Mouse (Mus musculus): Measurements from ENCODE around the gene Fahd1. TPM values are rescaled to one million over a fixed set of nuclear protein-coding genes. Genes with fewer than 3 reads are reported as not detected.
A peak's percentile ranks its signal among the peaks of the same experiment; 100 is the strongest.

The Fahd1 gene
- polyA plus RNA-seq, 2 experiments, result 14.8 to 16.5 TPM

- Histone ChIP-seq H3K27ac (replicated peaks; ENCODE audit: low read depth, low read length) (no peak overlapping the region), H3K27me3 (ENCODE audit: control insufficient read depth, insufficient read depth, low read length) (no peaks in the 10 kb centered on the region), H3K4me2 (replicated peaks; ENCODE audit: low read depth, low read length, severe bottlenecking) (no peak overlapping the region), H3K9me3 (ENCODE audit: control insufficient read depth, low read length) (no peaks in the 10 kb centered on the region), H3K9ac (ENCODE audit: low read depth, low read length, severe bottlenecking) (no peak overlapping the region), H3K4me3 (replicated peaks; ENCODE audit: low read length) (no peak overlapping the region), H3K4me1 (ENCODE audit: control insufficient read depth, insufficient read depth, low read length) (peaks cover 5% of the 10 kb centered on the region; the same call in 1 of the 2 replicates), H3K36me3 (ENCODE audit: control insufficient read depth, insufficient read depth, low read length) (peaks cover 14% of the 10 kb centered on the region)
- ATAC-seq (ENCODE audit: low FRiP score, low read depth), result no peak
- TF ChIP-seq POLR2A (IDR thresholded peaks at IDR 0.05; ENCODE audit: borderline replicate concordance, extremely low read depth, insufficient read depth, insufficient read length), result no peak
- DNase-seq (ENCODE audit: low spot score), result no peak
- 42% methylated on average over 7 of the region's 7 CpGs for WGBS
Observed at GRCm38 (mm10) chr17:24881738-24882440, 31.7 kb upstream of the Fahd1 start.

GRCm38 (mm10) chr17:24878531-24878930 lies 28.4 kb upstream of the Fahd1 start:
- no peaks in the 10 kb centered on the region for H3K9me3 ChIP-seq (ENCODE audit: control insufficient read depth, low read length)
- 69% methylated on average over 8 of the region's 8 CpGs for WGBS
- no peak overlapping the region for H3K4me3 ChIP-seq (replicated peaks; ENCODE audit: low read length)
- no peaks in the 10 kb centered on the region for H3K4me1 ChIP-seq (ENCODE audit: control insufficient read depth, insufficient read depth, low read length)
- no peak for TF ChIP-seq POLR2A (IDR thresholded peaks at IDR 0.05; ENCODE audit: borderline replicate concordance, extremely low read depth, insufficient read depth, insufficient read length)
- H3K36me3 ChIP-seq (ENCODE audit: control insufficient read depth, insufficient read depth, low read length), result peaks cover 11% of the 10 kb centered on the region
- H3K9ac ChIP-seq (ENCODE audit: low read depth, low read length, severe bottlenecking), result 0 out of 2 replicates have a peak overlapping the region, but pooled peaks have one; percentile 16
- DNase-seq (ENCODE audit: low spot score), result no peak
- H3K4me2 ChIP-seq (replicated peaks; ENCODE audit: low read depth, low read length, severe bottlenecking), result no peak overlapping the region
- H3K27ac ChIP-seq (replicated peaks; ENCODE audit: low read depth, low read length), result no peak overlapping the region
- no peak for ATAC-seq (ENCODE audit: low FRiP score, low read depth)
- no peaks in the 10 kb centered on the region for H3K27me3 ChIP-seq (ENCODE audit: control insufficient read depth, insufficient read depth, low read length)

- Histone ChIP-seq H3K27ac (replicated peaks; ENCODE audit: low read depth, low read length) (no peak overlapping the region), H3K4me3 (replicated peaks; ENCODE audit: low read length) (no peak overlapping the region), H3K4me1 (ENCODE audit: control insufficient read depth, insufficient read depth, low read length) (no peaks in the 10 kb centered on the region), H3K27me3 (ENCODE audit: control insufficient read depth, insufficient read depth, low read length) (no peaks in the 10 kb centered on the region), H3K9ac (ENCODE audit: low read depth, low read length, severe bottlenecking) (0 out of 2 replicates have a peak overlapping the region, but pooled peaks have one; percentile 16), H3K9me3 (ENCODE audit: control insufficient read depth, low read length) (no peaks in the 10 kb centered on the region), H3K36me3 (ENCODE audit: control insufficient read depth, insufficient read depth, low read length) (peaks cover 7% of the 10 kb centered on the region; the same call in 1 of the 2 replicates), H3K4me2 (replicated peaks; ENCODE audit: low read depth, low read length, severe bottlenecking) (no peak overlapping the region)
- no peak; the same call in 1 of the 2 replicates for ATAC-seq (ENCODE audit: low FRiP score, low read depth)
- 39% methylated on average over 5 of the region's 5 CpGs for WGBS
- TF ChIP-seq POLR2A (IDR thresholded peaks at IDR 0.05; ENCODE audit: borderline replicate concordance, extremely low read depth, insufficient read depth, insufficient read length), result no peak
- no peak for DNase-seq (ENCODE audit: low spot score)
Observed at GRCm38 (mm10) chr17:24878117-24878397, 27.9 kb upstream of the Fahd1 start.

DNA sequence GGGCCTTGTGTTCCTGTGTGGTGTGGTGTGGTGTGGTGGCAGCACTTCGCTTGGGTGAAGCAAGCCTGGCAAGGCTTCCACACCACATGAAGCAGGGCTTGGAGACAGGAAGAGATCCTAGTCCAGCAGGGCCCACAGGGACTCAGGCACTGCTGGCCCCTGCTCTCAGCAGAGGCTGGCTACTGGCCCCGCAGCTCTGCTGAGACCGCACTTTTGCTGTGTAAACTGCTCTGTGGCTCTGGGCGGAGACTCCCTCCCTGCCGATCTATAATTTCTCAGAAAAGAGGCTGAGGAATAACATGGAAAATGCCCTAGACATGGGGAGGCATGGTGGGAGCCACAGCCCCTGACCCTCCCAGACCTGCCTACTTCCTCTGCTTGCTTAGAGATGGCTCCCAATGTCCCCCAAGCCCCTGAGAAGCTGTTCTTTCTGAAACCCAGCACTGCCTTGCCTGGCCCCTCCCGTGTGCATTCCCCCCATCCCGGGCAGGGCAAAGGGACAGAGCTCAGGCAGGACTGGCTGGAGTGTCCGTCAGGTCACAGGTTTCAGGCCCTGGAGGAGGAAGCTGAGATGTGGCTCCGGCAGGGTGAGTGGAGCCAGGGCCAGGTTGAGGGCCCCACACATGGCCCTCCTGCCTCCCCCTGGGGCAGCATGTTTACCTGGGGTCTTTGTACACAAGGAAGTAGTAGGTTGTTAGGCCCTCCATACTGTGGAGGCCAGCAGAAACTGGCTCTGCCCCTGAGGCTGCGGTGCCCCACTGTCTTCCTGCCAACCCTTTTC lies 27.4 kb upstream of the Fahd1 start:
- H3K4me2 ChIP-seq (replicated peaks; ENCODE audit: low read depth, low read length, severe bottlenecking), result no peak overlapping the region
- DNase-seq (ENCODE audit: low spot score), result no peak
- TF ChIP-seq POLR2A (IDR thresholded peaks at IDR 0.05; ENCODE audit: borderline replicate concordance, extremely low read depth, insufficient read depth, insufficient read length), result no peak
- WGBS, result 61% methylated on average over 10 of the region's 10 CpGs
- no peak for ATAC-seq (ENCODE audit: low FRiP score, low read depth)
- H3K4me3 ChIP-seq (replicated peaks; ENCODE audit: low read length), result no peak overlapping the region
- H3K36me3 ChIP-seq (ENCODE audit: control insufficient read depth, insufficient read depth, low read length), result peaks cover 1% of the 10 kb centered on the region; the same call in 1 of the 2 replicates
- no peaks in the 10 kb centered on the region for H3K9me3 ChIP-seq (ENCODE audit: control insufficient read depth, low read length)
- no peaks in the 10 kb centered on the region for H3K27me3 ChIP-seq (ENCODE audit: control insufficient read depth, insufficient read depth, low read length)
- no peak overlapping the region for H3K27ac ChIP-seq (replicated peaks; ENCODE audit: low read depth, low read length)
- no peak overlapping the region for H3K9ac ChIP-seq (ENCODE audit: low read depth, low read length, severe bottlenecking)
- H3K4me1 ChIP-seq (ENCODE audit: control insufficient read depth, insufficient read depth, low read length), result no peaks in the 10 kb centered on the region

DNA sequence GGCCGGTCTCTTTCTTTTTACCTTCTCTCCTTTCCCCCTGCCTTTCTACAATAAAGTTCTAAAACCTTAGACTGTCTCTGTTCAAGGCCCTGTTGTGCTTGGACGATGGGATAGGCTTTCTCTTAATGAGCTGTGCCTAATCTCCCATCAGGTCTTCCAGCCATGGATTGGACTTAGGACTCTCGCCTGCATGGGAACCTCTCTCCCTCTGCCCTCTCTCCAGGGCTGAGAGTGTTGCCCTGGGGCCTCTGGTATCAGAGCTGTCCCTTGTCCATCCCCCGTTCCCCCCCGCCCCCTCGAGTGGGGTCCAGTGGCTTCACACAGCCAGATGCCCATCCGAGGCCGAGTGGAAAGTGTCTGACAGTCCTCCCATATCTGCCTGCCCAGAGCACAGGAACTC lies 24.8 kb upstream of the Fahd1 start:
- H3K9ac ChIP-seq (ENCODE audit: low read depth, low read length, severe bottlenecking), result no peak overlapping the region

More for the DNA sequence above, 24.8 kb upstream of the Fahd1 start:
- Histone ChIP-seq H3K4me3 (replicated peaks; ENCODE audit: low read length) (no peak overlapping the region), H3K36me3 (ENCODE audit: control insufficient read depth, insufficient read depth, low read length) (no peaks in the 10 kb centered on the region), H3K27ac (replicated peaks; ENCODE audit: low read depth, low read length) (no peak overlapping the region), H3K4me1 (ENCODE audit: control insufficient read depth, insufficient read depth, low read length) (no peaks in the 10 kb centered on the region), H3K27me3 (ENCODE audit: control insufficient read depth, insufficient read depth, low read length) (no peaks in the 10 kb centered on the region), H3K9me3 (ENCODE audit: control insufficient read depth, low read length) (no peaks in the 10 kb centered on the region), H3K4me2 (replicated peaks; ENCODE audit: low read depth, low read length, severe bottlenecking) (no peak overlapping the region)
- no peak for ATAC-seq (ENCODE audit: low FRiP score, low read depth)
- no peak for TF ChIP-seq POLR2A (IDR thresholded peaks at IDR 0.05; ENCODE audit: borderline replicate concordance, extremely low read depth, insufficient read depth, insufficient read length)
- no peak for DNase-seq (ENCODE audit: low spot score)
- WGBS, result 74% methylated on average over 8 of the region's 8 CpGs
